Mouse (Mus musculus) MEL (cell line): ENCODE measurements around the gene Tldc1. TPM values are rescaled to one million over a fixed set of nuclear protein-coding genes. Genes with fewer than 3 reads are reported as not detected.
A peak's percentile ranks its signal among the peaks of the same experiment; 100 is the strongest.

Source experiments
- DNase-seq: peaks from one replicate; pipeline ENCODE4 v3.0.0; 2011; ENCODE audit warnings: low read depth, low spot score
- H3K27ac ChIP-seq: 2 replicates; pipeline ENCODE4 v1.5.1; 2012; ENCODE audit warnings: low read depth, mild to moderate bottlenecking, control low read depth, low read length, moderate library complexity; ENCODE audit not compliant: control insufficient read depth
- H3K27me3 ChIP-seq, 2 experiments: fragments of 150-350 bp in 1 of 2; sonication (generic) in 1 of 2; 2 replicates each; pipeline ENCODE4 v1.6.1; 2012; ENCODE audit warnings: low read length in 2 of 2, mild to moderate bottlenecking in 2 of 2, improper control_type of control experiment in 1 of 2, moderate library complexity in 1 of 2; ENCODE audit not compliant: insufficient read depth in 2 of 2, control insufficient read depth in 1 of 2
- H3K36me3 ChIP-seq, 2 experiments: 2 replicates each; pipeline ENCODE4 v1.6.1; 2012 to 2014; ENCODE audit warnings: low read length in 2 of 2, improper control_type of control experiment in 1 of 2, inconsistent platforms in 1 of 2, mild to moderate bottlenecking in 1 of 2; ENCODE audit not compliant: insufficient read depth in 2 of 2, control insufficient read depth in 1 of 2
- H3K4me1 ChIP-seq, 2 experiments: fragments of 150-350 bp in 1 of 2; sonication (generic) in 1 of 2; 2 replicates each; pipeline ENCODE4 v1.6.1; 2012; ENCODE audit warnings: low read length in 2 of 2, improper control_type of control experiment in 1 of 2, mild to moderate bottlenecking in 1 of 2; ENCODE audit not compliant: insufficient read depth in 2 of 2, control insufficient read depth in 1 of 2
- H3K4me3 ChIP-seq, 2 experiments: fragments of 150-350 bp in 1 of 2; sonication (generic) in 1 of 2; 2 replicates each; pipeline ENCODE4 v1.5.1; 2012; ENCODE audit warnings: low read depth in 2 of 2, low read length in 2 of 2, mild to moderate bottlenecking in 2 of 2, moderate library complexity in 2 of 2, control low read depth in 1 of 2, improper control_type of control experiment in 1 of 2; ENCODE audit not compliant: control insufficient read depth in 1 of 2, insufficient read depth in 1 of 2
- H3K79me2 ChIP-seq: 2 replicates; pipeline ENCODE4 v1.6.1; 2012; ENCODE audit warnings: mild to moderate bottlenecking, low read length, moderate library complexity; ENCODE audit not compliant: control insufficient read depth, poor library complexity, insufficient read depth
- H3K9ac ChIP-seq: 2 replicates; pipeline ENCODE4 v1.6.1; 2012; ENCODE audit warnings: low read depth, mild to moderate bottlenecking, control low read depth, low read length, moderate library complexity; ENCODE audit not compliant: control insufficient read depth, poor library complexity, severe bottlenecking
- H3K9me3 ChIP-seq: fragments of 150-350 bp; sonication (generic); replicated peaks from 2 replicates; pipeline ENCODE4 v1.6.1; 2012; ENCODE audit warnings: mild to moderate bottlenecking, low read length, improper control_type of control experiment, moderate library complexity; ENCODE audit not compliant: insufficient read depth
- BHLHE40 ChIP-seq: IDR thresholded peaks from 2 replicates; pipeline ENCODE4 v1.6.1; 2012; ENCODE audit warnings: low read depth, mild to moderate bottlenecking, inconsistent platforms, low read length, improper control_type of control experiment, borderline replicate concordance
- CHD1 ChIP-seq: IDR thresholded peaks from 2 replicates; pipeline ENCODE4 v1.6.1; 2012; ENCODE audit warnings: low read depth, mild to moderate bottlenecking, inconsistent platforms, low read length, improper control_type of control experiment
- CHD2 ChIP-seq: IDR thresholded peaks from 2 replicates; pipeline ENCODE4 v1.6.1; 2011; ENCODE audit warnings: low read length, improper control_type of control experiment
- E2F4 ChIP-seq: IDR thresholded peaks from 2 replicates; pipeline ENCODE4 v1.6.1; 2011; ENCODE audit warnings: low read depth, low read length, improper control_type of control experiment, borderline replicate concordance
- ELF1 ChIP-seq: IDR thresholded peaks from 2 replicates; pipeline ENCODE4 v1.6.1; 2014; ENCODE audit warnings: low read depth, mild to moderate bottlenecking, inconsistent platforms, low read length, improper control_type of control experiment, moderate library complexity
- EP300 ChIP-seq, 2 experiments: IDR thresholded peaks; 2 replicates each; pipeline ENCODE4 v1.6.1; 2011; ENCODE audit warnings: improper control_type of control experiment in 2 of 2, low read length in 2 of 2, low read depth in 1 of 2, mild to moderate bottlenecking in 1 of 2
- ETS1 ChIP-seq: IDR thresholded peaks from 2 replicates; pipeline ENCODE4 v1.6.1; 2012; ENCODE audit warnings: low read depth, mild to moderate bottlenecking, inconsistent platforms, low read length, improper control_type of control experiment, moderate library complexity
- GATA1 ChIP-seq: IDR thresholded peaks from 2 replicates; pipeline ENCODE4 v1.6.1; 2011; ENCODE audit warnings: low read depth, low read length, improper control_type of control experiment
- HCFC1 ChIP-seq: IDR thresholded peaks from 2 replicates; pipeline ENCODE4 v1.6.1; 2012; ENCODE audit warnings: low read depth, mild to moderate bottlenecking, inconsistent platforms, low read length, improper control_type of control experiment, moderate library complexity
- KAT2A ChIP-seq: conservative IDR thresholded peaks from 2 replicates; pipeline ENCODE4 v1.6.1; 2012; ENCODE audit warnings: low read depth, low read length, improper control_type of control experiment, inconsistent platforms
- MAFK ChIP-seq: IDR thresholded peaks from 2 replicates; pipeline ENCODE4 v1.6.1; 2011; ENCODE audit warnings: low read depth, mild to moderate bottlenecking, low read length, improper control_type of control experiment, borderline replicate concordance
- MEF2A ChIP-seq: IDR thresholded peaks from 2 replicates; pipeline ENCODE4 v1.6.1; 2014; ENCODE audit warnings: low read depth, mild to moderate bottlenecking, inconsistent platforms, low read length, improper control_type of control experiment; ENCODE audit not compliant: poor library complexity, insufficient replicate concordance, severe bottlenecking; ENCODE audit errors: extremely low read depth
- MXI1 ChIP-seq: IDR thresholded peaks from 2 replicates; pipeline ENCODE4 v1.6.1; 2011; ENCODE audit warnings: mild to moderate bottlenecking, low read depth, low read length, improper control_type of control experiment
- MYC ChIP-seq: IDR thresholded peaks from 2 replicates; pipeline ENCODE4 v1.6.1; 2011; ENCODE audit warnings: low read depth, mild to moderate bottlenecking, low read length, improper control_type of control experiment, moderate library complexity
- NRF1 ChIP-seq: IDR thresholded peaks from 2 replicates; pipeline ENCODE4 v1.6.1; 2014; ENCODE audit warnings: low read depth, mild to moderate bottlenecking, inconsistent platforms, low read length, improper control_type of control experiment, moderate library complexity; ENCODE audit not compliant: poor library complexity, insufficient read depth, severe bottlenecking
- POLR2AphosphoS2 ChIP-seq: IDR thresholded peaks from 2 replicates; pipeline ENCODE4 v1.6.1; 2011; ENCODE audit warnings: low read length, improper control_type of control experiment
- POLR2AphosphoS5 ChIP-seq: IDR thresholded peaks from 2 replicates; pipeline ENCODE4 v1.6.1; 2012; ENCODE audit warnings: low read depth, borderline replicate concordance, mild to moderate bottlenecking, inconsistent platforms, low read length, moderate library complexity, mixed read lengths
- RAD21 ChIP-seq: IDR thresholded peaks from 2 replicates; pipeline ENCODE4 v1.6.1; 2011; ENCODE audit warnings: mild to moderate bottlenecking, low read depth, low read length, improper control_type of control experiment
- RCOR1 ChIP-seq: IDR thresholded peaks from 2 replicates; pipeline ENCODE4 v1.6.1; 2012; ENCODE audit warnings: low read depth, mild to moderate bottlenecking, inconsistent platforms, low read length, improper control_type of control experiment
- SIN3A ChIP-seq: IDR thresholded peaks from 2 replicates; pipeline ENCODE4 v1.6.1; 2012; ENCODE audit warnings: low read length, improper control_type of control experiment, inconsistent platforms
- SMC3 ChIP-seq: IDR thresholded peaks from 2 replicates; pipeline ENCODE4 v1.6.1; 2011; ENCODE audit warnings: low read depth, low read length, improper control_type of control experiment
- TAL1 ChIP-seq: IDR thresholded peaks from 2 replicates; pipeline ENCODE4 v1.6.1; 2012; ENCODE audit warnings: mild to moderate bottlenecking, inconsistent platforms, low read length, moderate library complexity, mixed read lengths
- TBP ChIP-seq: IDR thresholded peaks from 2 replicates; pipeline ENCODE4 v1.8.0; 2011; ENCODE audit warnings: low read depth, low read length, improper control_type of control experiment
- TCF12 ChIP-seq: IDR thresholded peaks from 2 replicates; pipeline ENCODE4 v1.6.1; 2014; ENCODE audit warnings: low read depth, mild to moderate bottlenecking, inconsistent platforms, low read length, improper control_type of control experiment, moderate library complexity
- UBTF ChIP-seq: IDR thresholded peaks from 2 replicates; pipeline ENCODE4 v1.6.1; 2012; ENCODE audit warnings: low read depth, mild to moderate bottlenecking, inconsistent platforms, low read length, improper control_type of control experiment, moderate library complexity, borderline replicate concordance; ENCODE audit not compliant: insufficient read depth
- USF1 ChIP-seq: IDR thresholded peaks from 2 replicates; pipeline ENCODE4 v1.6.1; 2014; ENCODE audit warnings: low read depth, mild to moderate bottlenecking, inconsistent platforms, low read length, improper control_type of control experiment, moderate library complexity
- ZC3H11A ChIP-seq: IDR thresholded peaks from 2 replicates; pipeline ENCODE4 v1.6.1; 2012; ENCODE audit warnings: low read depth, mild to moderate bottlenecking, inconsistent platforms, low read length, improper control_type of control experiment
- ZKSCAN1 ChIP-seq: IDR thresholded peaks from 2 replicates; pipeline ENCODE4 v1.6.1; 2012; ENCODE audit warnings: low read depth, mild to moderate bottlenecking, inconsistent platforms, low read length, improper control_type of control experiment, moderate library complexity
- ZMIZ1 ChIP-seq: IDR thresholded peaks from 2 replicates; pipeline ENCODE4 v1.6.1; 2012; ENCODE audit warnings: low read depth, mild to moderate bottlenecking, inconsistent platforms, low read length, improper control_type of control experiment, moderate library complexity
- polyA plus RNA-seq, 2 experiments: library from polyadenylated mRNA; stranded (reverse) in 1 of 2; unstranded in 1 of 2; fragments of >175 nt in 1 of 2; fragments of >200 nt in 1 of 2; gene quantifications; 2 replicates each; pipeline versions ENCODE4 v1.2.1 to v1.2.4; 2012; ENCODE audit warnings: low replicate concordance in 2 of 2, low read depth in 1 of 2; ENCODE audit not compliant: insufficient read length in 2 of 2, insufficient read depth in 1 of 2, missing spikeins in 1 of 2
- total RNA-seq: library from RNA; depleted of rRNA; stranded (reverse); fragments of 300-350 nt; gene quantifications from 2 replicates; pipeline ENCODE4 v1.2.3, GENCODE M21; 2012

Tldc1 gene
- total and polyA plus RNA-seq, 3 experiments: 16.1 to 16.4 TPM; not detected in 1

- DNase-seq: peak; percentile 69
- peak overlapping the region in 1 of 2 experiments; percentile 43; a peak in 1 of 4 replicates for H3K4me3 ChIP-seq
- no peak overlapping the region for H3K27ac ChIP-seq
- TF ChIP-seq ELF1: no peak
- TF ChIP-seq MEF2A: no peak
- no peak for TF ChIP-seq POLR2AphosphoS2
- TF ChIP-seq BHLHE40: no peak
- peak; percentile 58; the same call in 1 of the 2 replicates for TF ChIP-seq SIN3A
- TF ChIP-seq CHD1: no peak
- TF ChIP-seq CHD2: no peak
- TF ChIP-seq MAFK: no peak
- peak; percentile 51; the same call in 1 of the 2 replicates for TF ChIP-seq MYC
- no peak for TF ChIP-seq UBTF
- TF ChIP-seq ZC3H11A: no peak
- TF ChIP-seq ETS1: peak; percentile 62
- TF ChIP-seq EP300 (IDR thresholded peaks at IDR 0.05; ENCODE audit: low read depth in 1 of 2, low read length in 2 of 2): peak; percentile 77 to 79
- TF ChIP-seq ZMIZ1: no peak
- no peak for TF ChIP-seq RAD21
- TF ChIP-seq USF1: no peak
- TF ChIP-seq E2F4: no peak
- 0 out of 2 replicates have a peak, but pooled peaks have one; percentile 26 for TF ChIP-seq MXI1
- no peak for TF ChIP-seq SMC3
- no peak for TF ChIP-seq KAT2A
- TF ChIP-seq GATA1: peak; percentile 79
- peak; percentile 69 for TF ChIP-seq TAL1
- TF ChIP-seq RCOR1: peak; percentile 62; the same call in 1 of the 2 replicates
- no peak for TF ChIP-seq TBP
- TF ChIP-seq NRF1: no peak
- TF ChIP-seq TCF12: peak; percentile 79
- no peak for TF ChIP-seq POLR2AphosphoS5
- no peak for TF ChIP-seq ZKSCAN1
- TF ChIP-seq HCFC1: no peak
- H3K36me3 ChIP-seq: peaks cover 0 to 9% of the 10 kb centered on the region in 2 experiments; a peak in 1 of 4 replicates
- H3K4me1 ChIP-seq: peaks cover 9 to 16% of the 10 kb centered on the region in 2 experiments
- H3K9ac ChIP-seq: no peak overlapping the region
- no peaks in the 10 kb centered on the region for H3K9me3 ChIP-seq
- no peaks in the 10 kb centered on the region for H3K27me3 ChIP-seq
- H3K79me2 ChIP-seq: no peaks in the 10 kb centered on the region
Observed at GRCm38 (mm10) chr8:119727093-119727492, 51.1 kb downstream of the Tldc1 start.
